Mouse (Mus musculus): Measurements from ENCODE around the gene Phex.

The Phex gene

GRCm38 (mm10) chrX:157415212-157415611, at the start of gene Phex:
TSS of gene Phex (minus strand) at chrX:157415312.
- no peak for DNase-seq

- DNase-seq = no peak
These were observed 47.6 kb upstream of the Phex start for GRCm38 (mm10) chrX:157462716-157463115.

GRCm38 (mm10) chrX:157454430-157454829, 39.3 kb upstream of the Phex start:
- peak; percentile 28 to 67 for DNase-seq

GRCm38 (mm10) chrX:157449000-157449399, 33.9 kb upstream of the Phex start:
- no peak for DNase-seq

GRCm38 (mm10) chrX:157447431-157447830, 32.3 kb upstream of the Phex start:
- DNase-seq = no peak

GRCm38 (mm10) chrX:157434768-157435167, 19.7 kb upstream of the Phex start:
- no peak for DNase-seq

GRCm38 (mm10) chrX:157419451-157419850, 4.3 kb upstream of the Phex start:
- no peak for DNase-seq

GRCm38 (mm10) chrX:157404919-157405318, 10.2 kb downstream of the Phex start:
- DNase-seq = no peak

- no peak for DNase-seq
These were observed 23.9 kb downstream of the Phex start for GRCm38 (mm10) chrX:157391241-157391640.

GRCm38 (mm10) chrX:157390102-157390501, 25.0 kb downstream of the Phex start:
- DNase-seq = no peak

GRCm38 (mm10) chrX:157388419-157388818, 26.7 kb downstream of the Phex start:
- no peak for DNase-seq

- no peak for DNase-seq
These were observed 28.1 kb downstream of the Phex start for GRCm38 (mm10) chrX:157387025-157387424.

GRCm38 (mm10) chrX:157378822-157379221, 36.3 kb downstream of the Phex start:
- DNase-seq = peak in 1 of 2 experiments; percentile 25

GRCm38 (mm10) chrX:157377456-157377855, 37.7 kb downstream of the Phex start:
- no peak for DNase-seq

- DNase-seq = no peak
These were observed 41.2 kb downstream of the Phex start for GRCm38 (mm10) chrX:157373873-157374272.

- DNase-seq = no peak
These were observed 45.9 kb downstream of the Phex start for GRCm38 (mm10) chrX:157369166-157369565.

GRCm38 (mm10) chrX:157355521-157355920, 59.6 kb downstream of the Phex start:
- no peak for DNase-seq

GRCm38 (mm10) chrX:157346201-157346600, 68.9 kb downstream of the Phex start:
- peak; percentile 9 to 62 for DNase-seq

GRCm38 (mm10) chrX:157334726-157335125, 80.4 kb downstream of the Phex start:
- no peak for DNase-seq

- peak in 1 of 2 experiments; percentile 41 for DNase-seq
These were observed 85.3 kb downstream of the Phex start for GRCm38 (mm10) chrX:157329821-157330220.

- DNase-seq = peak in 1 of 2 experiments; percentile 24
These were observed 86.7 kb downstream of the Phex start for GRCm38 (mm10) chrX:157328396-157328795.

- DNase-seq = no peak
These were observed 87.4 kb downstream of the Phex start for GRCm38 (mm10) chrX:157327756-157328155.

GRCm38 (mm10) chrX:157324396-157324795, 90.7 kb downstream of the Phex start:
- DNase-seq = no peak

GRCm38 (mm10) chrX:157310331-157310730, 104.8 kb downstream of the Phex start:
- DNase-seq = no peak

- DNase-seq = no peak
These were observed 106.9 kb downstream of the Phex start for GRCm38 (mm10) chrX:157308171-157308570.

GRCm38 (mm10) chrX:157307411-157307810, 107.7 kb downstream of the Phex start:
- DNase-seq = no peak

Measured in lung, postnatal 4 days (tissue).